Mouse (Mus musculus) ovary, adult 18-20 months (tissue): ENCODE data around the gene Ctcfl.
A peak's percentile ranks its signal among the peaks of the same experiment; 100 is the strongest.

Experiments
- DNase-seq: peaks from one replicate; pipeline ENCODE4 v3.0.0; 2022; ENCODE audit warnings: low spot score, mixed read lengths

The Ctcfl gene

DNA sequence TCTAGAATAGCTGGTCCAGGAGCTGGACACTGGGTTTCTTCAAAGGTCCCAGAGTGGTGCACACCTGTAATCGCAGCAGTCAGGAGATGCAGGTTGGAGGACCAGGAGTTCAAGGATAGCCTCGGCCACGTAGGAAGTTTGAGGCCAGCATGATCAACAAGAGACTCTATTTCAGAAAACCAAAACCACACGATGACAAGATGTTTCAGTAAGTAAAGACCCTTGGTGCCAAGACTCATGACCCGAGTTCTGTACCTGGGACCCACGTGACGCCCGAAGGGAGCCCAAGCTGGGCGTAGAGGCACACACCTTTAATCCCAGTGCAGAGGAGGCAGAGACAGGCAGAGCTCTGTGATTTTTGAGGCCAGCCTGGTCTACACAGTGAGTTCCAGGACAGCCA, 36.2 kb downstream of the Ctcfl start:
- no peak for DNase-seq

DNA sequence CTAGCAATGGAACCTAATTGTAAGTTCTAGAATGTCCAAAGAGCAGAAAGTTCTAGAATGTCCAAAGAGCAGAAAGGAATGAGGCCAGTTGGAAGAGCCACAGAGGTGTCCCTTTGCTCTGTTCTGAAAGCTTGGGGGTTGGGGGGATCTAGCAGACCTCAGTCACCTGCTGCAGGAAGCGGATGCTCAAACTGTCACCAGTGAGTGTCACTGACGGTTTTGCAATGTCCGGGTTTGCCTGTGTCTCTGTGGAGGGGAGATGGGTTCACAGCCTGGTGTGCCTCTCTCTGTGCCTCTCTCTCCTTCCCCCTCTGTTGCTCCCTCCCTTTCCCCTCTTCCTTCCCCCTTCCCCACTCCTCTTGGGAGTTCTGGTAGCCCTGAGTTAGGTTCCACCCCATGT, 36.6 kb downstream of the Ctcfl start:
- no peak for DNase-seq

- DNase-seq = peak; percentile 38
Measured at GRCm38 (mm10) chr2:173080785-173081241, 38.5 kb downstream of the Ctcfl start.

DNA sequence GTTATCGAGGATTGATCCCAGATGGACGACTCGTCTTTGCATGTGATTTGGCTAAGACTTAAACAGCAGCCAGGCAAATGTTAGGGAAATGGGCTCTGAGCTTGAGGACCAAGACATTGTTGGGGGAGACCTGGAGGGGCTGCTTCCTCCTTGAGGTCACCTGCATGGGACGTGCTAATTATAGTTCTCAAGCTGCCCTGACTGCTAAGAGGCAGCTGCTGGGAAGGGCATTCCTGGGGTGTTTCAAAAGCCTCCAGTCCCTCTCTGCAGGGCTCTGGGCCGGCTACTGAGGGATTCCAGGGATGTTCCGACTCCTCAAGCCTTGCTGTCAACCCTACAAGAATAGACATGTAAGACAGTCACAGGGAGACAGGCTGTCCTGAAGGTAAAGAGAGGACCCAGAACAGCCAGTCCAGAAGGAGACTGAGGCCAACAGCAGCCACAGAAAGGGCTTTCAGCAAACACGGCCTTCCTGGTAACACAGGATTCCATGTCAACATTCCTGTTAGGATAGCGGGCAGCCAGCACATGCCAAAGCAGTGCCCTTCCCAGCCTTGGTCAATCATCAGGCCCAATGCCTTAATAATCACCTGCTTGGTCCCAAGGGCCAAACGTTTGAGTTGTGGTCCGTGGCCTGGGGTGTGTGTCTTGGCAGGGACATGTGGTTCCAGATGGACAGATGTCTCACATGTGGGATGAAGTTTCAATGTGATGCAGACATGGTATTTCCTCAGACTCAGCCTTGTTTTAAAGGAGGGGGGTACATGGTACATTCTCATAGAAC, 39.4 kb downstream of the Ctcfl start:
- no peak for DNase-seq

GRCm38 (mm10) chr2:173076921-173077320, 42.4 kb downstream of the Ctcfl start:
- no peak for DNase-seq

GRCm38 (mm10) chr2:173073666-173074065, 45.7 kb downstream of the Ctcfl start:
- no peak for DNase-seq

DNA sequence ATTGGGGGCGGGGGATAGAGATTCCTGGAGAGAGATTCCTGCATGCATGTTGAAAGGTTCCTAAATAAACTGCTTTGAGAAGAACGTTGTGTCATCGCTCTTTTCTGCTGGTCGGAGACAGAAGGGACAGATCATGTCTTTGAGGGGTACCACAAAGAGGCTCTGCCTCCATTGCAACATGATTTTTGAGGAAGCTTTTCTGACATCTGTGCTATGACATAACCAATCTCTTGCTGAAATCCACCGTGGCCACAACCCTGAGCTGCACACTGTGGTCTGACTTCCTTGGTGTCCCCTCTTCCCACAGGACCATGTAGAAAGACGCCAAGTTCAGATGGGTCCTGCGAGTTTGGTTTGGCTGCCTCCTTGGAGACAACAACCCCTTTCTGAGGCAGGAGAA, 46.4 kb downstream of the Ctcfl start:
- DNase-seq = no peak

DNA sequence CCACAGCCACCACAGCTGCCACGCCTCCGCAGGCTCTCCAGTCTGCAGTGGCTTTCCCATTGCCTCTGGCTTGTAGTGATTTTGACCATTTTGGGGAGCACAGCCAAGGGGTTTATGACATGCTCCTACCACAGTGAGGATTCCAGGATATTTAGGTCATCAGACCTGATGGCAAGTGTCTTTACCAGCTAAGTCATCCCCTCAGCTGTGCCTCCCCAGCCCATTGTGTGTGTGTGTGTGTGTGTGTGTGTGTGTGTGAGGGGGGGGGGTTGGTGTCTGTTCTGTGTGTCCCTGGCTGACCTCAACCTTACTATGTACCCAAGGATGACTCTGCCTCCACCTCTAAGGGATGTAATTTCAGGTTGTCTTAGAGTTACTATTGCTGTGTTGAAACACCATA, 54.5 kb downstream of the Ctcfl start:
- no peak for DNase-seq

DNA sequence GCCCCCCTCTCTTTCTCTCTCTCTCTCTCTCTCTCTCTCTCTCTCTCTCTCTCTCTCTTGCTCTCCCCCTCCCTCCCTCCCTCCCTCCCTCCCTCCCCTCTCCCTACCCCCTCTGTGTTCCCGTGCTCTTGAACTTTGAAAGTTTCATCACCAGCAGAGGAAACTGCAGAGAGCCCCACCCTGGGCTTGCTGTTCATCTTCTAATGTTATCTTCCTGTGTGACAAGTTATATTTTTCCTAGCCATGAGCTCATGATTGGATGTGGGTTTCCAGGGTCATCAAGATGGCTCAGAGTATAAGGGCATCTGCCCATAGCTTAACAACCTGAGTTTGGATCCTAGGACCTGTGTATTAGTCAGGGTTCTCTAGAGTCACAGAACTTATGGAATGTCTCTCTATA, 56.1 kb downstream of the Ctcfl start:
- DNase-seq = no peak

DNA sequence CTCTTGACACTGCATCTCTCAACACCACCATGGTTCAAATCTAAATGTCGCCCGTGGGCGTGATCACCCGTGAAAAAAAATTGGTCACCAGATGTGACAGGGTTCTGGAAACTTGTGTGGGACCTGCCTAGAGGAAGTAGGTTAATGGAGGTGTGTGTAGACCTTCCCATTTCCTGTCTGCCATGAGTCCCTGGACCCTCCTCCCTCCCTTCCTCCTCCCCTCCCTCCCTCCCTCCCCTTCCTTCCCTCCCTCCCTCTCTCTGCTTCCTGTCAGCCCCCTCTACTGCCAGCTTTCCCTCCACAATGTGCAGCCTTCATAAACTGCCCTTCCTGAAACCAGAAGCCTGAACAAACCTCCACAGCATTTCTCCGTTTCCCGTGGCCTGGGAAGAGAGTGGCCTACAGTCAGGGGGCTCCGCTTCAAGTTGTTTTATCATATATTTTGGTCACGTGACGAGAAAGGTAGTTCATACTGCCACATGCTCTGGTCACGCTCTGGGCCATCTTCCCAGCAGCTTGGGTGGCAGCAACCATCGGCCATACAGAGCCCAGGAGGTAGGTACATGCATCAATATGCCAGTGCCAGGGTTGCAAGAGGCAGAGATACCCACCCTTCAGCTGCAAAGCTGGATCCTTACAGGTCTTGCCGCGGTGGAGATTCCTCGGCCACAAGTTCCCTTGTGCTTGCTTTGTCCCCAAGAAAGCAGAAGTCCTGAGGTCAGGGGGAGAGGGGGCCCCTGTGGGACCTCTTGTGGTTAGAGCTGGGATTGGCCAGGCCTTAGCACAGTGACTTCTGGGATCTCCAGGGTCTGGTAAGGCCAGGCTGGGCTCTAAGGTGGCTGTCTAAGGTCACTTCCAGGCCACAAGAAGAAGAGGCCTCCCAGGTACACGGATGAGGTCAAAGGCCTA, 57.6 kb downstream of the Ctcfl start:
- no peak for DNase-seq

DNA sequence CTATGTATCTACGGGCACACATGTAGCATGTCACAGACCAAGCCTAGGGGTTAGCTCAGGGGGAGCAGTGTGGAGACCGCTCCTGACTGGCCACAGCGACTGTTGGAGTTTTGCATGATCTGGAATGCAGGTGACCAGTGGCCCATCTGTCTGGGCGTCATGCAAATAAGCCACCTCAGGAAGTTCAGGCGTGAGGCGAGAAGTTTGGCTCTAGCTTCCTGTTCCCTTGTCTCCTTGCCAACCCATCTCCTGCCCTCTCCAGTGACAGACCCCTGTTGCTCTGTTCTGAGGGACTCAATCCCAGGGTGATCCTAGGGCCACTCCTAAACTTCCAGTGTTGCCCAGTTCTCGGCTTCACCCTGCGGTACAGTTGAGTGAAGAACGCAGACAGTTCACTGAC, 58.9 kb downstream of the Ctcfl start:
- DNase-seq = no peak

GRCm38 (mm10) chr2:173058263-173058662, 61.1 kb downstream of the Ctcfl start:
- no peak for DNase-seq

DNA sequence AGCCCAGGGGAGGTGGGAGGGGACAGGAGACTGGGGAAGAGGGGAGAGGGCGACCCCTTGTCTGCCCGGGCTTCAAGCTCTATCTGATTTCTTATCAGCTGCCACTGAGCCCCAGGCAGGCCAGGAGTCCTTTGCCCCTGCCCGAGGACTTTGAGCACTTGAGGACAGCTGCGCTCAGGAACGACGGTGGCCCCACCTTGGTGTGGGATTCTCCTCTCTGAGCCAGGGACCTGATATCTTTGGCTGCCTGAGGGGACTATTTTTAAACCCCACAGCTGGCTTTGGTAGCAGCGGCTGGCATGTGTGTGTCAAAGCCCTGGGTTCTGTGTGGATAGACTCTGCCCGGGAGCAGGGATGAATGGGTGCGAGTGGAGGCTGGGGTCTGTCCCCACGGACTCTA, 61.7 kb downstream of the Ctcfl start:
- DNase-seq = no peak

DNA sequence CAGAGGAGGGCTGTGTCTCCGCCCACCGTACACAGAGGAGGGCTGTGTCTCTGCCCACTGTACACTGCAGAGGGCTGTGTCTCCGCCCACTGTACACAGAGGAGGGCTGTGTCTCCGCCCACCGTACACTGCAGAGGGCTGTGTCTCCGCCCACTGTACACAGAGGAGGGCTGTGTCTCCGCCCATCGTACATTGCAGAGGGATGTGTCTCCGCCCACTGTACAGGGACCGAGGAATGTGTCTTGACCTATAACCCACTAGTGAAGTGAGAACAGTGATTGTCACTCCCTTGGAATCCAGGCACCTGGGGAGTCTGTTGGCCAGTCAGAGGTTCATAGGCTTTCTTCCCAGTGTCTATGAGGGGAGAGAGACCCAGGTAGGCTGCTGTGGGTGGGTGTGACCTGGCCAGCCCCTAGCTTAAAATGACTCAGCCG, 62.4 kb downstream of the Ctcfl start:
- DNase-seq = no peak

DNA sequence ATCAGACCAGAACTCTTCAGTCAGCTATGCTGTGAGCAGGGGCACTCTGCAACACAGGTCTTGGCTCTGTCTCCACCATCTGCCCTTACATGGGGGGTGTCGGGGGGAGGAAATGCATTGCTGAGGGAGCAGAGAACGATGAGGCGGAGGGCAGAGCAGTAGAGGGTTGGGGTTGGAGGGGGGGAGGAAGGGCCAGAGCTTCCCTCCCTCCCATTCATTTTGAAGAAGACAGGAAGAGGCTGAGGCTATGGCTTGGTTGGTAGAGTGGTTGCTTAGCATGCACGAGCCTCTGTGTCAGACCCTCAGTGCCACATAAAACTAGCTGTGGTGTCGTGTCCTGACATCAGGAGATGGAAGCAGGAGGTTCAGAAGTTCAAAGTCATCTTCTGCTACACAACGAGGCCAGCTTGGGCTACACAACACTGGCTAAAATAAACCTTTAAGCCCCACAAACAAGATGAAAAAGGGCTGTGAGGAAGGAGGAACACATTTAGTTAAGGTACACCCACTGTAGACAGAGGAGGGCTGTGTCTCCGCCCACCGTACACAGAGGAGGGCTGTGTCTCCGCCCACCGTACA, 62.9 kb downstream of the Ctcfl start:
- DNase-seq = no peak

- no peak for DNase-seq
Measured at GRCm38 (mm10) chr2:173053846-173054245, 65.5 kb downstream of the Ctcfl start.

DNA sequence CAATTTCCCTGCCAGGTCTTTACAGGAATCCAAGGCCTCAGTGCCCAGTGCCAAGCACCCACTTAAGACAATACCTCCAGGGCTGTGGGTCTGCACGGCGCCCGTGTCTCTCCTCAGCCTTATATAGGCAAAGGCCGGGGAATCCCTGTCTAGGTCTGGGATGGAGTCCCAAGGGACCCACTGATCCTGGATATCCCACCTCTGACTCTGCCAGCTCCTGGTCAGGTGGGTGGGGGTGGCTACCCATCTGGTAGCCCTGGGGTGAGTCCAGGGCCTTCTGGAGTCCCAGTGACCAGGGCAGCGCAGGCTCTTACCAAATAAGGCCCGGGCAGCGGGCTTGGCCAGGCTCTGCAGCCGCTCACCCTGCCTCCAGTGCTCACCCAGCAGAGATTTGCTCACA, 66.4 kb downstream of the Ctcfl start:
- DNase-seq = no peak

DNA sequence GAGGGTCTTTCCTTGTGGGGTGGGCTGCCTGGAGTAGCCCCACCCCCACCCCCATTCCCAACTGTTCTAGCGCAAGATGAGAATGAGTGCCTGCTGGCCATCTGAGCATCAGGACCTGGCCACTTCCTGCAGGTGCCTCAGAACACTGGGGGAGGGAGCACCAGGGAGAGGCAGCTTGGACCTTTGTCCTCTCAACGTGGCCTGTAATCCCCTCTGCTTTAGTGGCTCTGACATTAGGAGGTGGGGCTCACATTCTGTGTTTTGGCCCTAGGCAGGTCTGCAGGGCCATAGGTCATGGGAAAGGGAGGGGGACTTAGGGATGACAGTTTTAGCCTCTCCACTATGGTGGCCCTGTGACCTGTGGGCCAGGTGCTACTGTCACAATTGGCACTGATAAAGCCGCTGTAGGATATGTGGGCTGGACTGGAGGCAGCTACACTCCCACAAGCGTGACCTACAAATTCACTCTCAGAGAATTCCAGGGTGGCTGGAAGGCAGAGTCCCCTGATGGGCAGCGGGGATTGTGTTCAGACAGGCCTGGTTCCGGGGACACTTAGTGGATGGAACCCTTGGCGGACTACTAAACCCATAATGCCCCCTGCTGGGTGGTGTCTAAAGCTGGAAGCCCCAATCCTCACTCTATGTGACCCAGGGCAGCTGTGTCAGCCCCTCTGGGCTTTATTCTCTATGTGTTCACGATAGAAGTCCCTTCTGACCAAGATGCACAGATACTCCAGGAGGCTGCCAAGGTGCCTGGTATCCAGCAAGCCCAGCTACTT, 68.5 kb downstream of the Ctcfl start:
- DNase-seq = no peak

DNA sequence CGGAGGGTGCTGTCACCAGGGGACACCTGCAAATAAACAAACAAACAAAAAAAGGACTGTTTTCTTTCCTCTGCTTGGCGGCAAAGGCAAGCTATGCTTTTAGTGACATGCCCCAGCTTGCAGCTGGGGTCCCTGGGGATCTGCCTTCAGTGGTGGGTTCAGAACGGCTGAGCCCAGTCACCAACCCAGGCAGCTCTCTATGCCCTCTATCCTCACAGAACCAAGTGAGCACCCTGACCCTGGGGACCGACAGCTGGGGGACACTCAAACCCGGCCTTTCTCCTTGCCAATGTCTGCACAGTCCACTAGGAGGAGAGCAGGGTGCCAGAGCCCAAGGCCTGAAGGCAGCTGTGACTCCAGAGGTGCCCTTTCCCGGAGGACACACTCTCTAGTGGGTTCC, 69.5 kb downstream of the Ctcfl start:
- DNase-seq = no peak

DNA sequence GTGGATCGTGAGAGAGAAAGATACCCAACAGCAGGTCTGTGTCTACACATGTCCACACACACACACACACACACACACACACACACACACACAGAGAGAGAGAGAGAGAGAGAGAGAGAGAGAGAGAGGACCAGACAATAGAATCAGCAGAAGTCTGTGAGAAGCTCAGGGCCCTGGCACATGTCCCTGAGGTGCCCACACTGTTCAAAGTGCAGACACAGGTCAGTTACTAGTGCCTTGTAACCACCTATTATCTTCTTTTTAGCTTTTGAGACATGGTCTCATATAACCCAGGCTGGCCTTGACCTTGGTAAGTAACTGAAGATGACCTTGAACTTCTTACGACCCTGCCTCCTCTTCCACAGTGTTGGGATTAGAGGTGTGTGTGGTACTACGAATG, 70.1 kb downstream of the Ctcfl start:
- DNase-seq = no peak

- no peak for DNase-seq
Measured at GRCm38 (mm10) chr2:173048041-173048745, 71.1 kb downstream of the Ctcfl start.
